ENCODE assay signal across 14 mouse cellular contexts in the genomic region with DNA sequence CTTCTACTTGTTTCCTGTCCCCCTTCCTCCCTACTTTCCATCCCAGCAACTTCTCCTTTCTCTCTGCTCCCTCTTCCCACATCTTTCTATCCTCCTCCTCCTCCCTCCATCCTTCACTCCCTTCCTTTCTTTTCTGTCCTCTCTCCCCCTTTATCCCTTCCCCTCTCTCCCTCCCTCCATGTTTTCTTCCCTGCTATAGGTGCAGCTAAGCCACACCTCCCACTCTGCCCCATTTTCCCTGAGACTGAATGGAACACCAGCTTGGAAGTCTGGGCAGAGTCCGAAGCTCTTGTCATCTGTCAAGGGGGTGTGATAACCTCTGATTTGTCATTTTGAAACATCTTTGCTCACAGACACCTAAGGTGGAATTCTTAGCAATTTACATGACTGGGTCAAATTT. TPM values are rescaled to one million over a fixed set of nuclear protein-coding genes. Genes with fewer than 3 reads are reported as not detected.
DNase-seq lines count a peak whose midpoint lies in the region; ATAC-seq and TF ChIP-seq lines count a peak whose summit lies in the region.
"Had no signal": no experiment of that assay in that cellular context is flagged by ENCODE, and none has a peak within 500 bp of the region (broad histone marks: within the 10 kb centered on the region; RNA-seq: fewer than 3 reads in every experiment).

No protein-coding gene starts in this region.

- H3K9ac ChIP-seq in embryonic facial prominence, embryonic 12.5 days = no peak overlapping the region
- peak overlapping the region; percentile 42; the same call in 1 of the 2 replicates for H3K9ac ChIP-seq in heart, embryonic 13.5 days
- H3K9ac ChIP-seq in lung, embryonic 15.5 days = no peak overlapping the region
- H3K9ac ChIP-seq in limb, embryonic 15.5 days = no peak overlapping the region
- H3K9ac ChIP-seq: hindbrain, embryonic 13.5 days; limb, embryonic 12.5 days; liver, embryonic 15.5 days; midbrain, embryonic 12.5 days had no signal

- no peak for TF ChIP-seq POLR2A in lung, adult 2 months (IDR thresholded peaks at IDR 0.05; ENCODE audit: borderline replicate concordance, extremely low read depth, low read depth, low read length)

- DNase-seq in embryonic facial prominence, embryonic 10.5 days (ENCODE audit: low spot score) = no peak
- no peak for DNase-seq in heart, postnatal 25 days (ENCODE audit: low spot score)
- DNase-seq in lung, adult 2 months = no peak
- no peak for DNase-seq in cerebellum, adult 18-20 months
- DNase-seq: thymus, adult 18-20 months had no signal

- peaks cover 59% of the 10 kb centered on the region for H3K4me1 ChIP-seq in embryonic facial prominence, embryonic 12.5 days
- H3K4me1 ChIP-seq in embryonic facial prominence, embryonic 10.5 days = peaks cover 59% of the 10 kb centered on the region
- peaks cover 91% of the 10 kb centered on the region for H3K4me1 ChIP-seq in heart, embryonic 13.5 days
- peaks cover 68% of the 10 kb centered on the region for H3K4me1 ChIP-seq in lung, embryonic 15.5 days
- peaks cover 3% of the 10 kb centered on the region for H3K4me1 ChIP-seq in lung, adult 2 months (ENCODE audit: control insufficient read depth, insufficient read depth, low read length)
- H3K4me1 ChIP-seq in limb, embryonic 15.5 days = peaks cover 33% of the 10 kb centered on the region
- H3K4me1 ChIP-seq: liver, embryonic 15.5 days had no signal

- 52% methylated on average over 1 of the region's 1 CpGs for WGBS in embryonic facial prominence, embryonic 12.5 days
- 56% methylated on average over 1 of the region's 1 CpGs for WGBS in embryonic facial prominence, embryonic 10.5 days
- WGBS in heart, embryonic 13.5 days = 19% methylated on average over 1 of the region's 1 CpGs
- 33% methylated on average over 1 of the region's 1 CpGs for WGBS in lung, embryonic 15.5 days
- 61% methylated on average over 1 of the region's 1 CpGs for WGBS in lung, adult 2 months
- WGBS in limb, embryonic 15.5 days = 58% methylated on average over 1 of the region's 1 CpGs

- no peak for TF ChIP-seq CTCF in lung, adult 2 months (IDR thresholded peaks at IDR 0.05; ENCODE audit: insufficient read depth, low read length)

- H3K27me3 ChIP-seq in embryonic facial prominence, embryonic 12.5 days = no peaks in the 10 kb centered on the region
- no peaks in the 10 kb centered on the region for H3K27me3 ChIP-seq in embryonic facial prominence, embryonic 10.5 days (replicated peaks; ENCODE audit: low read depth, poor library complexity, severe bottlenecking)
- no peaks in the 10 kb centered on the region for H3K27me3 ChIP-seq in heart, embryonic 13.5 days (replicated peaks)
- H3K27me3 ChIP-seq in lung, embryonic 15.5 days = no peaks in the 10 kb centered on the region
- no peaks in the 10 kb centered on the region for H3K27me3 ChIP-seq in limb, embryonic 15.5 days
- H3K27me3 ChIP-seq: hindbrain, embryonic 13.5 days; liver, embryonic 15.5 days had no signal

- ATAC-seq in embryonic facial prominence, embryonic 12.5 days (ENCODE audit: insufficient number of reproducible peaks, insufficient read depth, low FRiP score, low TSS enrichment) = no peak
- no peak for ATAC-seq in heart, embryonic 13.5 days (ENCODE audit: extremely low read depth, insufficient number of reproducible peaks, low FRiP score, low TSS enrichment)
- no peak for ATAC-seq in lung, embryonic 15.5 days (ENCODE audit: borderline replicate concordance, extremely low read depth, low FRiP score, low TSS enrichment)
- ATAC-seq in limb, embryonic 15.5 days (ENCODE audit: insufficient number of reproducible peaks, low FRiP score, low TSS enrichment, low read depth) = no peak

- H3K4me2 ChIP-seq in embryonic facial prominence, embryonic 12.5 days (replicated peaks) = no peak overlapping the region
- peak overlapping the region; percentile 51 for H3K4me2 ChIP-seq in heart, embryonic 13.5 days
- H3K4me2 ChIP-seq in lung, embryonic 15.5 days = no peak overlapping the region
- no peak overlapping the region for H3K4me2 ChIP-seq in limb, embryonic 15.5 days
- H3K4me2 ChIP-seq: hindbrain, embryonic 13.5 days; limb, embryonic 12.5 days; liver, embryonic 15.5 days; midbrain, embryonic 12.5 days had no signal

- intact Hi-C loops in heart, postnatal 25 days (cut with DNase I) = no loop called here

- 0 out of 2 replicates have a peak overlapping the region, but pooled peaks have one; percentile 4 for H3K27ac ChIP-seq in embryonic facial prominence, embryonic 12.5 days
- H3K27ac ChIP-seq in embryonic facial prominence, embryonic 10.5 days (replicated peaks) = no peak overlapping the region
- peak overlapping the region; percentile 90 for H3K27ac ChIP-seq in heart, embryonic 13.5 days (replicated peaks)
- peak overlapping the region; percentile 57; the same call in 1 of the 2 replicates for H3K27ac ChIP-seq in lung, embryonic 15.5 days
- peak overlapping the region; percentile 63 for H3K27ac ChIP-seq in limb, embryonic 15.5 days
- H3K27ac ChIP-seq: limb, embryonic 12.5 days; liver, embryonic 15.5 days; midbrain, embryonic 12.5 days had no signal

- H3K9me3 ChIP-seq in embryonic facial prominence, embryonic 12.5 days = no peaks in the 10 kb centered on the region
- H3K9me3 ChIP-seq in embryonic facial prominence, embryonic 10.5 days = no peaks in the 10 kb centered on the region
- no peaks in the 10 kb centered on the region for H3K9me3 ChIP-seq in heart, embryonic 13.5 days
- H3K9me3 ChIP-seq in lung, embryonic 15.5 days = no peaks in the 10 kb centered on the region
- H3K9me3 ChIP-seq in limb, embryonic 15.5 days = no peaks in the 10 kb centered on the region
- H3K9me3 ChIP-seq: hindbrain, embryonic 13.5 days; limb, embryonic 12.5 days; liver, embryonic 15.5 days; midbrain, embryonic 12.5 days had no signal

- H3K36me3 ChIP-seq in embryonic facial prominence, embryonic 12.5 days = peaks cover 4% of the 10 kb centered on the region; the same call in 1 of the 2 replicates
- H3K36me3 ChIP-seq in embryonic facial prominence, embryonic 10.5 days (replicated peaks) = peaks cover 29% of the 10 kb centered on the region
- peaks cover 2% of the 10 kb centered on the region; the same call in 1 of the 2 replicates for H3K36me3 ChIP-seq in heart, embryonic 13.5 days
- H3K36me3 ChIP-seq in lung, embryonic 15.5 days = no peaks in the 10 kb centered on the region
- H3K36me3 ChIP-seq in limb, embryonic 15.5 days = 0 out of 2 replicates have a peak, but pooled peaks cover 4% of the 10 kb centered on the region
- H3K36me3 ChIP-seq: hindbrain, embryonic 13.5 days; limb, embryonic 12.5 days; liver, embryonic 15.5 days; midbrain, embryonic 12.5 days had no signal

- H3K4me3 ChIP-seq in embryonic facial prominence, embryonic 12.5 days = no peak overlapping the region
- no peak overlapping the region for H3K4me3 ChIP-seq in embryonic facial prominence, embryonic 10.5 days
- H3K4me3 ChIP-seq in heart, embryonic 13.5 days = 0 out of 2 replicates have a peak overlapping the region, but pooled peaks have one; percentile 14
- H3K4me3 ChIP-seq in lung, embryonic 15.5 days = no peak overlapping the region
- no peak overlapping the region for H3K4me3 ChIP-seq in lung, adult 2 months (replicated peaks; ENCODE audit: extremely low read depth, low read depth, low read length)
- H3K4me3 ChIP-seq in limb, embryonic 15.5 days = no peak overlapping the region
- H3K4me3 ChIP-seq: hindbrain, embryonic 13.5 days; limb, embryonic 12.5 days; liver, embryonic 15.5 days; midbrain, embryonic 12.5 days had no signal

RNA-seq across cellular contexts. Expression of gene Pdzrn3, which starts 22.8 kb away (rescaled TPM):
- 16.5 and 17.3 TPM in 2 replicates for polyA plus RNA-seq in embryonic facial prominence, embryonic 12.5 days (2016; fragmentation: Nextera tagmentation; extraction: Ambion mirVana)
- 7.9 and 8.9 TPM in 2 replicates for polyA plus RNA-seq in embryonic facial prominence, embryonic 10.5 days (2016; fragmentation: Nextera tagmentation; extraction: Ambion mirVana)
- polyA plus RNA-seq in heart, embryonic 13.5 days (2015; fragmentation: Nextera tagmentation; extraction: Ambion mirVana) = 9.7 and 9.8 TPM in 2 replicates
- total RNA-seq in heart, postnatal 25 days (2021) = 10 to 100 TPM; 28.6 to 35.5 TPM
- 9.7 and 11.0 TPM in 2 replicates for polyA plus RNA-seq in lung, embryonic 15.5 days (2015; fragmentation: Nextera tagmentation; extraction: Ambion mirVana)
- polyA plus RNA-seq in lung, adult 2 months (2012; rRNA removed) = 18.1 and 23.2 TPM in 2 replicates
- polyA plus RNA-seq in limb, embryonic 15.5 days (2015; fragmentation: Nextera tagmentation; extraction: Ambion mirVana) = 9.6 and 11.7 TPM in 2 replicates
- total RNA-seq: neutrophil, adult 5-6 weeks had no signal
